Mouse (Mus musculus) CD8-positive naive resting alpha-beta T cell, adult 57 days (primary cell): Measurements from ENCODE around the gene Pate2. TPM values are rescaled to one million over a fixed set of nuclear protein-coding genes. Genes with fewer than 3 reads are reported as not detected.

Source experiments
- total RNA-seq: library from RNA; stranded (reverse); gene quantifications from one replicate; pipeline ENCODE4 v1.2.4, GENCODE M21; 2023

Pate2 gene
- total RNA-seq = 0.67 TPM

GRCm38 (mm10) chr9:35569571-35570534 lies at the start of gene Pate2, which contains the start of gene Hyls1:
Pate2 (plus strand) TSS chr9:35570284.
Hyls1 (minus strand) TSS chr9:35570398.

DNA sequence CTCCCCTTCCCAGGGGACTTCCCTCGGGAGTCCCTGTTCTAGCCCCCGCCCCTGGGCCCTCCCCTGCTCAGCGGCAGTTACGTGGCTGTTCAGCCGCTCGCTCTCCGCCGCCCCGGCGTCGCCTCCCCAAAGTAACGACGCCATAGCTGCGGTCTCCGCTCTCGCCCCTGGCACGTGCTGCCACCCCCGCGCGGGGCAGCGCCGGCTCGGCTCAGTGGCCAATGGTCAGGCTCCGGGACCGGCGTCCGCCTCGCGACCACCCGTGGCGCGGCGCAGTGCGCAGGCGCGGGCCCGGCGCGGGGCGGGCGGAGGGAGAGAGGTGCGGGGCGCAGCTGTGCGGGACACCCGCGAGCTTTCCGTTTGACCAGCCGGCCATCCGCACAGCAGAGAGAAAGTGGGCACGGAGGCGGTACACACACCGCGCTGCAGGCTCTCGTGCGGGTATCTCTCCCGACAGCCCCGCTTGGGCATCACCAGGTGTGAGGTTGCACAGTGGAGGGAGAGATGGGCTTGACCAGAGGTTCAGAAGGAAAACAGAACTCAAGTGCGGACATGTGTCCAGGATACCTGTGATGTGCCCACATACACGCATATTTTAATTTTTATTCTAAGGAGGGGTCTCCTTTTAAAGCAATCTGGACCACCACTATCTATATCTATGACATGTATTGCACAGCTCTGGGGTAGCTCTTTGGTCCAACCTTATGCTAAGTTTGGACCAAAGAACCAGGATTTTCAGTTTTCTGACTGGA lies 11.7 kb upstream of the Pate2 start, which contains the start of the genes Ddx25 and Pus3:
Gene Ddx25 (minus strand): TSS at position 272 of the 752 bp plus-strand sequence.
Gene Pus3 (plus strand): TSS at position 339 of the 752 bp plus-strand sequence.

DNA sequence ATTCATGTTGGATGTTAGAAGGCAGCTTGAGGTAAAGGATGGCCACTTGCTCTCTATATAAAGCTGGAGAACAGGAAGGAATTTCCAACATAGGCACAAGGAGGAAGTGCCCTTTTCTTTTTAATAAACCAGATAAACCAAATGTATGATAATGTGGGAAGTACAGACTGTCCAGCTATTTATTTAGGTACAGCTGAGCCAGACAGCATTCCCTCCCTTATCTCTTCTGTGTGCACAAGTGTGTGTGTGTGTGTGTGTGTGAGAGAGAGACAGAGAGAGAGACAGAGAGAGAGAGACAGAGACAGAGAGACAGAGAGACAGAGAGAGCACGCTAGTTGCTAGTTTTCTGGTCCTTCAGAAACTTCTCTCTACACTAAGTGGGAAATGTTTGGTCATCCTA lies 41.8 kb downstream of the Pate2 start, which contains the start of gene Pate4:
Gene Pate4 (minus strand): TSS at position 101 of the 400 bp plus-strand sequence.

GRCm38 (mm10) chr9:35648102-35648501 lies 78.0 kb downstream of the Pate2 start, which contains the start of gene Pate3:
Pate3 (minus strand) TSS chr9:35648202.

GRCm38 (mm10) chr9:35687013-35687412 lies 116.9 kb downstream of the Pate2 start, which contains the start of gene Pate1:
Pate1 (minus strand) TSS chr9:35687390.

Other genes with a start within 250 kb of the Pate2 start
- gene Cdon, start 149.2 kb upstream of the Pate2 start, total RNA-seq = 21.7 TPM
- gene Gm1113, start 52.0 kb upstream of the Pate2 start, total RNA-seq = not detected
- gene Ddx25, start 11.8 kb upstream of the Pate2 start, total RNA-seq = 0.34 TPM
- gene Pus3, start 11.7 kb upstream of the Pate2 start, total RNA-seq = 38.0 TPM
- 9.2 TPM for gene Hyls1, start 114 bp downstream of the Pate2 start, total RNA-seq
- gene Pate4, start 41.7 kb downstream of the Pate2 start, total RNA-seq = not detected
- gene Pate3, start 77.9 kb downstream of the Pate2 start, total RNA-seq = not detected
- not detected for gene Pate1, start 117.1 kb downstream of the Pate2 start, total RNA-seq
- gene Gm17677, start 170.8 kb downstream of the Pate2 start, total RNA-seq = not detected
- gene Gm17727, start 207.8 kb downstream of the Pate2 start, total RNA-seq = not detected
- not detected for gene Gm27235, start 219.8 kb downstream of the Pate2 start, total RNA-seq
- gene D730048I06Rik, start 219.8 kb downstream of the Pate2 start, total RNA-seq = not detected